Mouse (Mus musculus) lung, postnatal 0 days (tissue): ENCODE data around the gene Olfr467.

Experiments used
- CTCF ChIP-seq: IDR thresholded peaks from 2 replicates; pipeline ENCODE4 v1.5.1; 2016; ENCODE audit warnings: antibody characterized with exemption, mild to moderate bottlenecking
- EP300 ChIP-seq: IDR thresholded peaks from 2 replicates; pipeline ENCODE4 v1.6.1; 2016; ENCODE audit warnings: antibody characterized with exemption, mild to moderate bottlenecking, control low read depth

- peak; percentile 36 for TF ChIP-seq CTCF
- no peak for TF ChIP-seq EP300
Observed at GRCm38 (mm10) chr7:107819442-107819841, 7.4 kb downstream of the Olfr467 start.
